8 mouse cellular contexts compared by ENCODE assay signal in genomic region chr8:109185558-109186198, GRCm38 (mm10).
DNase-seq lines count a peak whose midpoint lies in the region; ATAC-seq and TF ChIP-seq lines count a peak whose summit lies in the region.

No protein-coding gene starts in this region.

- peak; percentile 75; the same call in 1 of the 2 replicates for ATAC-seq in hindbrain, embryonic 15.5 days (ENCODE audit: low FRiP score, low read depth)
- no peak for ATAC-seq in megakaryocyte-erythroid progenitor cell, adult 5-6 weeks (replicated peaks; ENCODE audit: low FRiP score, low TSS enrichment, poor library complexity, severe bottlenecking)

- WGBS in hindbrain, embryonic 15.5 days: 29% methylated on average over 10 of the region's 10 CpGs

- no peaks in the 10 kb centered on the region for H3K36me3 ChIP-seq in ES-E14 (ENCODE audit: control insufficient read depth, insufficient read depth, low read length, poor library complexity, severe bottlenecking)
- H3K36me3 ChIP-seq in hindbrain, embryonic 15.5 days: no peaks in the 10 kb centered on the region

- H3K4me3 ChIP-seq in ES-E14 (ENCODE audit: insufficient read depth in 1 of 2, low read depth in 1 of 2, low read length in 2 of 2, poor library complexity in 1 of 2, severe bottlenecking in 1 of 2): no peak overlapping the region
- peak overlapping the region; percentile 0; the same call in 1 of the 2 replicates for H3K4me3 ChIP-seq in hindbrain, embryonic 15.5 days

- no peaks in the 10 kb centered on the region for H3K4me1 ChIP-seq in ES-E14 (ENCODE audit: control insufficient read depth in 2 of 2, insufficient read depth in 2 of 2, low read length in 2 of 2, poor library complexity in 1 of 2)
- peaks cover 18% of the 10 kb centered on the region for H3K4me1 ChIP-seq in hindbrain, embryonic 15.5 days (replicated peaks)

- peak overlapping the region; percentile 48 for H3K4me2 ChIP-seq in hindbrain, embryonic 15.5 days

- H3K9ac ChIP-seq in ES-E14 (ENCODE audit: insufficient read depth, low read depth, low read length, poor library complexity, severe bottlenecking): no peak overlapping the region
- H3K9ac ChIP-seq in hindbrain, embryonic 15.5 days: no peak overlapping the region

- in situ Hi-C loops in ES-E14 (cut with MboI; ENCODE audit: low sequenced_read_pairs in 2 of 2, unreplicated experiment in 2 of 2): no loop called here

- H3K27me3 ChIP-seq in hindbrain, embryonic 15.5 days: no peaks in the 10 kb centered on the region

- H3K27ac ChIP-seq in ES-E14 (ENCODE audit: insufficient read depth, low read depth, low read length, poor library complexity, severe bottlenecking): no peak overlapping the region
- peak overlapping the region; percentile 53 for H3K27ac ChIP-seq in hindbrain, embryonic 15.5 days (replicated peaks)

- DNase-seq in ES-E14 (ENCODE audit: low read depth, low spot score): peak; percentile 31
- DNase-seq in cerebellum, postnatal 10 days: peak; percentile 68 to 73
- DNase-seq in frontal cortex, postnatal 36 days (ENCODE audit: low spot score in 2 of 2): peak; percentile 55 to 72
- peak; percentile 52 to 58 for DNase-seq in layer of hippocampus, postnatal 36 days
- peak; percentile 72 for DNase-seq in lung, postnatal 14 days
- DNase-seq in right cerebral cortex, postnatal 10 days (ENCODE audit: low spot score in 2 of 2): peak; percentile 74 to 80

- H3K9me3 ChIP-seq in ES-E14 (ENCODE audit: control insufficient read depth, insufficient read depth, low read depth, low read length): no peaks in the 10 kb centered on the region
- no peaks in the 10 kb centered on the region for H3K9me3 ChIP-seq in hindbrain, embryonic 15.5 days

TF ChIP-seq in ES-E14, 5 proteins besides CTCF, POLR2A, EP300 and RAD21:
- TF ChIP-seq CHD2 (IDR thresholded peaks at IDR 0.05; ENCODE audit: low read depth, low read length): no peak
- peak; percentile 23; the same call in 1 of the 2 replicates for TF ChIP-seq ZC3H11A (IDR thresholded peaks at IDR 0.05; ENCODE audit: borderline replicate concordance, low read depth, low read length)
TF ChIP-seq in ES-E14: peak in this region for 1.
